Mouse (Mus musculus) frontal cortex, postnatal 36 days (tissue): ENCODE results near the gene Dop1b.

Source experiments
- DNase-seq, 2 experiments: peaks; one replicate each; pipeline ENCODE4 v3.0.0; 2022; ENCODE audit warnings: low spot score in 2 of 2

The Dop1b gene

DNA sequence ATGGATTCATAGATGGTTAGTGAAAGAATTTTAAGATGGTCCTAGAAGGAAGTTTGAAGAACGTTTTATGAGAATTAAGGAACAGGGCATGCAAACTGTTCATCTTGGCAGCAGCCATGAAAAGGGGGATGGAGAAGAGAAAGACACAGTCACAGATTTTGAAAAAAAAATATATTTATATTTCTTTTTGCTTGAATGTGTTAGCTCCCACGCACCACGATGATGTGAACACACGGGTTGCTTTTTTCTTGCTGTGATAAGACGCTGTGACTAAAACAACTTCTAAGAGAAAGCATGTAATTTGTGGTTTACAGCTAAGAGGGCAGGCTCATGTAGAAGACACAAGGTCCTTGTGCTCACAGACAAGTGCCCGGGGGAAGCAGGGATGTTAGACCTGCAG is 115.2 kb downstream of the Dop1b start:
- peak in 1 of 2 experiments; percentile 46 for DNase-seq

- no peak for DNase-seq
These were observed 117.8 kb downstream of the Dop1b start for GRCm38 (mm10) chr16:93829526-93829925.

GRCm38 (mm10) chr16:93830071-93830470 is 118.4 kb downstream of the Dop1b start:
- no peak for DNase-seq

- no peak for DNase-seq
These were observed 119.2 kb downstream of the Dop1b start for GRCm38 (mm10) chr16:93830916-93831315.

DNA sequence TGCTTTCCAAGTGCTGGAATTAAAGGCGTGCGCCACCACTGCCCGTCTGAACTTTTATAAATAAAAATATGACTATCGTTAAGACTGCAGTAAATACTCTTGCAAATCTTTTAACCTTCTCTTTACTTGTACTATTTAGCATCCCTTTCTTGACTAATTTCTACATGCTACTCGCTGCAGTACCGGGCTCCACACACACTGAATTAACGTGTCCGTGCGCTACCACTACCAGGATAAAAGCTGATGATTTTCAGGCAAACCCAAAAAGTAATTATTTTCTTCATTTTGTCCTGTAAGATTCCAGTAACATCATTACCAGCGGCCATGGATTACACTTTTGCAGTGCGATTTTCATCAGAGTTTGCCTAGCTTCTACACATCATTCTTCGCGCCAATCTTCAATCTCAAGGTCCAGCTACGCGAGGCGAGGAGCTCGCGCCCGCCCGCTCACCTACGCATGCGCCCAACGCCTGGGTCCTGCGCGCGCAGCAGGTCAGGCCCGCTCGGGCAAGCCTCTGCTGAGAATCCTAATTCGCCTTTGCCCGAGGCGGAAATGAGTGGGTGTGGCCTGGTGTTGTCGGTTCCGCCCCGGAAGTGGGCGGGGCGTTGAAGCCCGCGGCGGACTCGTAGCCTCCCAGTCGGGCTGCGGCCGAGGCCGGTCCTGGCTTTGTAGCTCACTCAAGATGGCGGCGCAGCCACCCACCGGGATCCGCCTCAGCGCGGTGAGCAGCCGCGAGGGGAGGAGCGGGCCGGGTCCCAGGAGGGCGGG is 120.1 kb downstream of the Dop1b start, which contains the start of gene Morc3:
Gene Morc3 (plus strand): TSS at position 495 of the 769 bp plus-strand sequence.
- peak; percentile 99 to 100 for DNase-seq

- DNase-seq, result peak; percentile 43 to 45
These were observed 121.0 kb downstream of the Dop1b start for GRCm38 (mm10) chr16:93832451-93833276.

DNA sequence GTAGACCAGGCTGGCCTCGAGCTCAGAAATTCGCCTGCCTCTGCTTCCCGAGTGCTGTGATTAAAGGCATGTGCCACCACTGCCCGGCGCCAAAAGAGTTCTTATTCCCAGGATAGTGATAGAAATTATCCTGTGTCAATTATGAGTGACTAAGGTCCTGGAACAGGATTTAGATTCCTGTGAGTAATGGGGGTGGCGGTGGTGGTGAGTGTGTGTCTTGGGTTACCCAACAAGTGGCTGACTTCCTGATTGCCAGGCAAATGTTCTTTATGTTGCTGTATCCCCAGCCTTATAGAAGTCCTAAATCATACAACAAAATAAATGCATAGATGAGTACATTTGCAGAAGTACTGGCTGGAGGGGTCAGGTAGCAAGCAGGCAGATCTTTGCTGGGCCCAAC is 121.8 kb downstream of the Dop1b start:
- no peak for DNase-seq

DNA sequence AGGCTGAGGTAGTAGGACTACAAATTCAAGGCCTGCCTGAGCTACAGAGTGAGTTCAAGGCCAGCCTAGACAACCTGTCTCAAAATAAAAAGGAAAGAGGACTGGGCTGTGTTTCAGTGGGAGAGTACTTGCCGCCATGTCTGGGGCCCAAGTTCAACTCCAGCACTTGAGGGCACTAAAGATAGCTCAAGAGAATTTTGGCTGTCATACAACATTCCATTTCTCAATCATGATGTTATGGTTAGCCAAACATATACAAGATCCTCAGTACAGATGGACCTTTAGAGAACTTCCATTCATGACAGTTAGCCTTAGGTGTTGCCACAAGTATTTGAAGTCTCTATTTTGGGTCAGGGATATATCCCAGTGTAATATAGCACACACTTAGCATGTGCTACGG is 122.4 kb downstream of the Dop1b start:
- DNase-seq, result no peak

GRCm38 (mm10) chr16:93839049-93839448 is 127.3 kb downstream of the Dop1b start:
- no peak for DNase-seq

DNA sequence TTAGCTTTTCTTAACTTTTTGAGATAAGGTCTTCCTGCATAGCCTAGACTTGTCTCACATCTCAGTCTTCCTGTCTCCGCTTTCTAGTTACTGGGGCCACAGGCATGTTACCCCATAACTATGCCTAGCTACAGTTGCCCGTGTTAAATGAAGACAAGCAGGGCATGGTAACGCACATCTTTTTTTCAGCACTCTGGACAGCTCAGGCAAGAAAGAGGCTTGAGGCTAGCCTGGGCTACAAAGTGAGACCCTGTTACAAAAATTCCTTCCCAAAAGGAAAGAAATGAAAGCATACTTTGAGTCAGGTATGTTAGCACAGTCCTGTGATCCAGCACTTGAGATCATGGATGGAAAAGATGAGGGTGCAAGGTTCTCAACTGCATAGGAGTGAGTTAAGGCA is 138.8 kb downstream of the Dop1b start:
- no peak for DNase-seq

GRCm38 (mm10) chr16:93859967-93860366 is 148.3 kb downstream of the Dop1b start:
- no peak for DNase-seq
